Mouse (Mus musculus) olfactory bulb, adult 2 months (tissue): Measurements from ENCODE around the gene Fnbp1. TPM values are rescaled to one million over a fixed set of nuclear protein-coding genes. Genes with fewer than 3 reads are reported as not detected.

ENCODE experiments used
- H3K27ac ChIP-seq: fragments of 200-500 bp; 2 replicates; pipeline ENCODE4 v1.5.1; 2012; ENCODE audit warnings: low read depth, low read length; ENCODE audit not compliant: insufficient read depth
- H3K4me1 ChIP-seq: fragments of 200-500 bp; 2 replicates; pipeline ENCODE4 v1.6.1; 2012; ENCODE audit warnings: low read length; ENCODE audit not compliant: control insufficient read depth, insufficient read depth
- H3K4me3 ChIP-seq: fragments of 200-500 bp; 2 replicates; pipeline ENCODE4 v1.5.1; 2012; ENCODE audit warnings: mild to moderate bottlenecking, low read depth, low read length, moderate library complexity; ENCODE audit not compliant: insufficient read depth
- CTCF ChIP-seq: fragments of 200-500 bp; IDR thresholded peaks from 2 replicates; pipeline ENCODE4 v1.5.1; 2012; ENCODE audit warnings: low read depth, mild to moderate bottlenecking, low read length, moderate library complexity; ENCODE audit not compliant: insufficient read depth
- POLR2A ChIP-seq: fragments of 200-500 bp; IDR thresholded peaks from 2 replicates; pipeline ENCODE4 v1.6.1; 2012; ENCODE audit warnings: mild to moderate bottlenecking, low read depth, low read length, moderate library complexity; ENCODE audit not compliant: insufficient read depth
- WGBS: fragments of 180-500 bp; shearing (Covaris S2); methylation state at CpG from one replicate; pipeline ENCODE4 v1.1.7; 2018; 5-methylcytosine and 5-hydroxymethylcytosine counted together
- polyA plus RNA-seq: library from polyadenylated mRNA; stranded (reverse); fragments of >200 nt; gene quantifications from 2 replicates; pipeline ENCODE4 v1.2.4, GENCODE M21; 2012; ENCODE audit warnings: low replicate concordance; ENCODE audit not compliant: missing spikeins, insufficient read depth, insufficient read length

Gene Fnbp1
- polyA plus RNA-seq, 1 experiment: 1,096 TPM

DNA sequence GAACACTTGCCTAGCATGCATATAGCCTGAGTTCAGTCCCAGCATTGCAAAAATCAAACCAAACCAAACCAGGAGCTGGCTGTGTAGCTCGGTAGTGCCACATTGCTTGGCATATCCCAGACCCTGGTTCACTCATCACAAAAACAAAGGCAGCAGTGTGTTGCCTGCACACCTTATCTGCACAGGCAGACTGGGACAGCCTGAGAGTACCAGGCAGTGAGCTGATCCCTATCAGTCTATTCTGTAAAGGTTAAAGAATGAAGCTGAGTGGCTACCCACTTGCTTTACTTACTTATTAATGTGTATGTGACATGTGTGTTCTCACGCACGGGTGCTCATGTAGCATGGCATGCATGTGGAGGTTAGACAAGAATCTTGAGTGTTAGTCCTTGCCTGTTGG lies 15.0 kb upstream of the Fnbp1 start:
- TF ChIP-seq CTCF: no peak
- TF ChIP-seq POLR2A: no peak
- peaks cover 2% of the 10 kb centered on the region; the same call in 1 of the 2 replicates for H3K4me1 ChIP-seq
- H3K4me3 ChIP-seq: no peak overlapping the region
- WGBS: 82% methylated on average over 3 of the region's 3 CpGs
- no peak overlapping the region for H3K27ac ChIP-seq

DNA sequence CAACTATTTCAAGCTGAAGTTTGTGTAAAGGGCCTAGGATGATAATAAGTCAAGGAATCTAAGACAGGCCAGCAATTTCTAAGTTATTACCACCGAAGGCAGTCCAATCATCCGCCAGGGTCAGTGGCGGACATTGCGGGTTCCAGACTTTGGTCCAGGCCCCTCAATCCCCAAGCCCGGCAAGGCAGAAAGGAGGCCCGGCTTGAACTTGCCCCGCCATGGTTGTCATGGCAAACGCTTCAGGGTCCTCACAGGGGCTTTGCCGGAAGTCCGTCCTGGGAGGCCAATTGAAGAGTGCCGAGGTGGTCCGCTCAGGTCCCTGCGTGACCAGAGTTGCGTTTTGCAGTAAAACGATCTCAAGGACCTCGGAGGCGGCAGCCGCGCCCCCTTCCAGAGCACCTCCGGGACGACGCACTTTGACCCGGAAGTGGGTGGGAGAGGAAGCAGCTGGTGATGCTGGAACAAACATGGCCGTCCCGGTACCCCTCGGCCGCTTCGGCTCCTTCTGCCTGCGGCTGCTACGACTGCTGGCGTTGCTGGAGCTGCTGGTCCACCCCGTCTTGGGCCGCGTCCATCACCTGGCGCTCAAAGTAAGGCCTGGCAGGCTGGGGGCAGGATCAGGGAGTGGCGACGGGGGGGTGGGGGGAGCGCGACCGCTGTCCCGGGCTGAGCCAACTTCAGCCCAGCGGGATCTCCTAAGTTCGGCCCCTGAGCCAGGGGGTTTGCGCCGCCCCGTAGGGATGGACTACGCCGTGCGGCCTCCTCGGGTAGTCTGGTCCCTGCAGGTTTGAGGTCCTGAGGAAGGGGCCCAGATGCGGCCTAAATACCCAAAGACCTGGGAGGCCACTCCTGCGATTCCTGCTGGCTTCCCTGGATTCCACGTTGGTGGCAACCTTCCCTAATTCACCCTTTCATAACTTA lies 10.3 kb upstream of the Fnbp1 start, which contains the start of gene Gpr107:
Gene Gpr107, plus strand, starts transcription at position 425 of the 921 bp plus-strand sequence.
- no peak within 1 kb of the TSS for H3K27ac ChIP-seq
- under 1% methylated on average over 53 of the region's 53 CpGs for WGBS
- H3K4me1 ChIP-seq: peaks cover 2% of the 10 kb centered on the region; the same call in 1 of the 2 replicates
- no peak for TF ChIP-seq CTCF
- TF ChIP-seq POLR2A: peak; percentile 44
- H3K4me3 ChIP-seq: peak within 1 kb of the TSS; percentile 81

DNA sequence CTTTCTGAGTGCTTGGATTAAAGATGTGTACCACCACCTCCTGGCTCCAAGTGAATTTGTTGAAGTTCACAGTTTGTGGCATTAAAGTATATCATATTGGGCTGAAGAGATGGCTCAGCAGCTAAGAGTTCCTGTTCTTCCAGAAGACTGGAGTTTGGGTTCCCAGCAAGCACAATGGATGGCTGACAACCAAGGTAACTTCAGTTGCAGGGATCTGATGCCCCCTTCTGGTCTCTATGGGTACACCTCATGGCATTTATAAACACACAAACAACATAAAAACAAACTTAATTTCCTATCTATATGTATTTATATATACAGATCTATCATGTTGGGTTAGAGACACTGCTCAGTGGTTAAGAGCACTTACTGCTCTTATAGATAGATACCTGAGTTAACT lies 9.0 kb upstream of the Fnbp1 start:
- TF ChIP-seq POLR2A (no peak), CTCF (no peak)
- Histone ChIP-seq H3K27ac (no peak overlapping the region), H3K4me1 (peaks cover 2% of the 10 kb centered on the region; the same call in 1 of the 2 replicates), H3K4me3 (no peak overlapping the region)

DNA sequence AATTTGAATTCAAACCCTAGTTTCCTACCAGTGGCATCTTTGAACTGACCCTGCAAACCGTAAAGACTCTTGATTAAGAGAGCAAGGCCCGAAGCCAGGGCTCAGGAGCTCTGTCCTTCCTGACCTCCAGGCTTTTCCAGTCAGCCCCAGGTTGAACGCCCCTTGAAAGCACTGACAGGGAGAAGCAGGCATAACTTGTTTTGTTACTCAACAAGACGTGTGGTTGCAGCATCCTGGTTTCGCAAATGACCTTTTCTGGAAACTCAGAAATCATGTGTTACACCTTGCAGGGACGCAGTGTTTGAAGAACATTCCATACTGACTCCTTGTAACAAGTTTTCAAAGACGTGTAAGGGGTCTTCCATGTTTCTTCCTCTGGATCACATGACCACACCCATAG lies 5.2 kb upstream of the Fnbp1 start:
- H3K4me3 ChIP-seq: no peak overlapping the region
- WGBS: 92% methylated on average over 7 of the region's 7 CpGs
- no peak for TF ChIP-seq POLR2A
- TF ChIP-seq CTCF: no peak
- H3K4me1 ChIP-seq: peaks cover 3% of the 10 kb centered on the region; the same call in 1 of the 2 replicates
- no peak overlapping the region for H3K27ac ChIP-seq

DNA sequence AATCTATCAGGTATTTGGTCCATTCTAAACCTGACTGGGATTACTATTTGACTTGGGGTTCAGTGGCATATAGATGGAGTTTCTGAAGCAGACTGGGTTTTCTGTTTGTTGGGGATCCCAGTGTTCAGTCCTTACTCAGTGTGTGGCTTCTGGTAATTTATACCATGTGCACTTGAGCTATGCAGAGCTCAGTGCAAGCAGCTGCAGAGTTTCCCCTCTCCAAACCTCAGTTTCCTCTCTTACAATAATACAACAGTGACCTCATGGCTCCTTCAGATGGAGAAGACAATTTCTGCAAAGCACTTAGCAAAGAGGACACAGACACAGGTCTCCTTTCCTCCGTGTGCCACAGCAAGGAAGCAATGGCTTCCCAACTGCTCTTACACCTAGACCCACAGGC lies 3.1 kb upstream of the Fnbp1 start:
- Histone ChIP-seq H3K4me1 (peaks cover 8% of the 10 kb centered on the region), H3K4me3 (no peak overlapping the region), H3K27ac (no peak overlapping the region)
- TF ChIP-seq POLR2A (no peak), CTCF (no peak)
- 81% methylated on average over 1 of the region's 1 CpGs for WGBS

DNA sequence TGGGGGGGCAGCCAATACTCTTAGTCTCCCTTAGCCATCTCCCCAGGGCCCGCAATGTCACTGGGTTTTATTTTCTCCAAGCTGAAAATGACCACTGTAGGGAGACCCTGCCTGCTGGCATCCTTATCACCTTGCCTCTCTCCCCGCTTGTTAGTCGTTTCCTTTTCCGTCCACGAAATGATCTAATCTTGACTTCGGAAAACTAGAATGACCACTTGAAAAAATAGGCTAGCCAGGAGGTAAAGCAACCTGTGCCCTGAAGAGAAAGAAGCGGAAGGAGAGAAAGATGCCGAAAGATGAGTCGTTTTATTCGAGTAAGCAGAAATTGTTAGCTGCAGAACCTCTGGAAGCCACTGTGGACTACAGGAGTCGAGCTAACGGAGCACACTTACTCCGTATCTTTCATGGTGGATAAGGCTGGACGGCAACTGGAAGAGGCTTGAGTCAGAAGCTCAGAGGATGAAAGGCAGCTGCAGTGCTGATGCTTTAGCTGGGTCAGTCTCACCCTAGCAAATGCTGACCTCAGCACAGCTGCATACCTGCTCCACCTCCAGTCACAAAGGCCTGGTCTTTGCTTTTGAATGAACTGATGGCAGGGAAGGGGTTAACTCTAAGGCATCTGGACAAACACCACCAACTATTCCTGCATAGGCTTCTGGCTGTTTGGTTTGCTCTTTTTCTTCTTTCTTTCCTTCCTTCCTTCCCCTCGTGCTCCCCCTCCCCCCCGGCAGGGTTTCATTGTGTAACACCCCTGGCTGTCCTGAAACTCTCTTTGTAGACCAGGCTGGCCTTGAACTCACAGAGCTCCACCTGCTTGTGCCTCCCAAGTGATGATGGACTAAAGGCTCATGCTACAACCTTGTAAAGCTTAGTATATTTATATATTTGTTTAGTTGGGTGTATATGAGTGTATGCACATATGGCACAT lies 2.2 kb upstream of the Fnbp1 start:
- 83% methylated on average over 16 of the region's 16 CpGs for WGBS
- Histone ChIP-seq H3K4me3 (no peak overlapping the region), H3K4me1 (peaks cover 8% of the 10 kb centered on the region), H3K27ac (no peak overlapping the region)
- no peak for TF ChIP-seq POLR2A
- TF ChIP-seq CTCF: no peak

DNA sequence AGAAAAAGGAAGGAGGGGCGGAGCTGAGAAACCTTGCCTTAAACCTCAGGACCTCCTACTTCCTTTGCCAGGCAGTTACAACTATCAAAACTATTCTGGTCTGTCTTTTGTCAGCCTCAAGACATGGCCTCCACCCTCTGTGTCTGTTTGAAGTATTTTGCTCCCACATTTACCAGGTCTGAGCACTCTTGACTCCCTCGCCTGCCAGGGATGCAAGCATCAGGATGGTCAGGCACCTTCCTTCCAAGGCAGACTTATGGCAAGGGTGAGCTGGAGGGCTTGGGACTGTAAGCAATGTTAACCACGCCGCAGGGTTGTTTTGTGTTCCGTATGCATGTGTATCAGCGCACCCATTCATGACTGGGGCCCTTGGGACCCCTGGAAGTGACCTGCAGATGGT lies 1.5 kb upstream of the Fnbp1 start:
- Histone ChIP-seq H3K4me1 (peaks cover 8% of the 10 kb centered on the region), H3K27ac (no peak overlapping the region), H3K4me3 (no peak overlapping the region; the same call in 1 of the 2 replicates)
- no peak for TF ChIP-seq POLR2A
- 91% methylated on average over 6 of the region's 6 CpGs for WGBS

DNA sequence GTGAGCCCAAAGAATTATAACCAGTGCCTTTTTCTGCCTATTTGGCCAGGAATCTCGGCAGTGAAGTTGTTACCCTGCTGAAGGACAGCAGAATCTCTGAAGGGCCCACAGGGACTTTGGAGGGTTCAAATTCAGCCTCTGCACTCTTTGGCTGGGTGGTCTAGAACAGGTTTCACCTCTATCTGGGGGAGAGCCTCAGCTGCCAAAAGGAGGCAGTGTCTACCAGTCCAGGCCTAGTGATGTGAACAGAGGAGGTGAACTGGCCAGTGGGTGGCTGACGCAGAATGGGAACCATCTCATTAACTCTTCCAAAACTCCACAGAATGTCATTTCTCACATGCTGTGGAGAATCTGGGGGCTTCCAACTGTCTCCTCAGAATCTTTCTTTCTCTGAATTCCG lies 697 bp upstream of the Fnbp1 start:
- 30% methylated on average over 3 of the region's 3 CpGs for WGBS

More for the DNA sequence above, 697 bp upstream of the Fnbp1 start:
- Histone ChIP-seq H3K4me3 (peak overlapping the region; percentile 85), H3K4me1 (peaks cover 8% of the 10 kb centered on the region), H3K27ac (no peak overlapping the region)
- TF ChIP-seq CTCF: no peak
- no peak for TF ChIP-seq POLR2A
